Mouse (Mus musculus): ENCODE data around the gene Itgam.

DNA sequence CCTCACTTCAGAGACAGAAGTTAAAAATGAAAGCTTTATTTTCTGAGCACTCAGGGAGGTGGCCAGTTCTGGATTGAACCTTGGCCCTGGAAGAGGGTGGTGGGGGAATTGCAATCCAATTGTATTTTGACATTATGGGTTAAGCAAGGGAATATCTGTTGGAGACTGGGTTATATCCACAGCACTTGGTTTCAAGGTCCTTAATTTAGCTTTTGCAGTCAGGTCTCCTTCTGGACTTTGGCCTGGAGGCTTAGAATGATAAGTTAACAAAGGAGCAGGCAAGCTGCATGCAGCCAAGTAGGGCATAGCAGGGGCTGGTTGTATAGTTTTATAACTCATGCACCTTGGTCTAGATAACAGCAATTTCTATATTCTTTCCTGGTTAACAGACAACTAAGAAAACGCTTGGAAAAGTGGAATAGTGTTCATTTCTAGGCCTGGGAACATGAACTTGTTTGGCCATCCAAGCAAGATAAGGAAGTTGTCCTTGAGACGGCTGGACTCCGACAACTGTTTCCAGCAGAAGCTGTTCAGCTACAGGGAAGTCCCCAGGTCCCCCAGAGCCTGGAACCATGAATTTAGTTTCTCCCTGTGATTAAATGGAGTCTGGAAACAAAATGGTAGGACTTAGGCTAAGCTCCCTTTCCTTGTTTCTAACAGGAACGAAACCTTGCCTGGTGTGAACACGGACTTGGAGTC is 30.0 kb upstream of the Itgam start:
- TF ChIP-seq CTCF (IDR thresholded peaks at IDR 0.05; ENCODE audit: low read depth) (no peak), EP300 (IDR thresholded peaks at IDR 0.05; ENCODE audit: low read depth) (no peak)

Measured in liver, embryonic 14.5 days (tissue).